Mouse (Mus musculus): ENCODE measurements at regions not wholly inside any gene's neighbourhood (a gene's known extent, or its start where the extent isn't known, plus 50 kb on each side); places are given as distances from the start of the nearest gene placed in this dataset.
A peak's percentile ranks its signal among the peaks of the same experiment; 100 is the strongest.

GRCm38 (mm10) chr4:105983018-105983417 is 193.3 kb downstream of the Gm12728 start:
- H3K4me2 ChIP-seq (replicated peaks), result no peak overlapping the region
- H3K9me3 ChIP-seq (replicated peaks), result no peaks in the 10 kb centered on the region
- no peaks in the 10 kb centered on the region for H3K4me1 ChIP-seq
- no peaks in the 10 kb centered on the region for H3K27me3 ChIP-seq
- H3K27ac ChIP-seq, result no peak overlapping the region
- WGBS, result 61% methylated on average over 1 of the region's 1 CpGs
- H3K9ac ChIP-seq, result no peak overlapping the region
- no peak for ATAC-seq (ENCODE audit: low FRiP score)
- H3K36me3 ChIP-seq, result no peaks in the 10 kb centered on the region
- no peak overlapping the region for H3K4me3 ChIP-seq

GRCm38 (mm10) chr4:105987963-105988602 is 198.4 kb downstream of the Gm12728 start:
- no peaks in the 10 kb centered on the region for H3K4me1 ChIP-seq
- ATAC-seq (ENCODE audit: low FRiP score), result no peak
- H3K9me3 ChIP-seq (replicated peaks), result no peaks in the 10 kb centered on the region
- H3K27me3 ChIP-seq, result no peaks in the 10 kb centered on the region
- no peak overlapping the region for H3K27ac ChIP-seq
- WGBS, result 68% methylated on average over 5 of the region's 5 CpGs
- no peak overlapping the region for H3K4me3 ChIP-seq
- H3K9ac ChIP-seq, result no peak overlapping the region
- H3K36me3 ChIP-seq, result no peaks in the 10 kb centered on the region
- H3K4me2 ChIP-seq (replicated peaks), result no peak overlapping the region

DNA sequence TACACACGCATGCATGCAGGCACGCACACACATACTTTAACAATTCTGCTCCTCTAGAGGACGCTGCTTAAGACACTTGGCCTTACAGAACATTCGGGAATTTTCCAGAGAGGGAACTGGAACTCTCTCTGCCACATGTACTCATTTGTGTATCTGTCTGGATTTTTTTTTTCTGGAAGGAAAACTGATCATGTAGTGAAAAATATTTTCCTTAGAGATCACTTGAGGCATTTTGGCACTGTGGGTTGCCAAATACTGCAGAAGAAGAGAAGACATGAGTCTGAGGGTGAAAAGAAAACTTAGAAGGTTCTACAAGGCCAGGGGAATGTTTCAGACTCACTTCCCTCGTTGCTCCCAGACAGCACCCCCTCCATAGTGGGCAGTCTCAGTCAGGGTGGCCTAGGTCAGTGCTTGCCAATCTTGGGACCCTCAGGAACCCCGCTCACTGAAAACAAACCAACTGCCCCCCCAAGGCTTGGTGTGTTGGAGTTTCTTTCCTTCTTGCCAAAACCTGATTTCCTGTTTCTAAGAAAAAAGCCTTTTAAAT is 203.0 kb downstream of the Gm12728 start:
- Histone ChIP-seq H3K4me3 (no peak overlapping the region), H3K27me3 (no peaks in the 10 kb centered on the region), H3K4me1 (0 out of 2 replicates have a peak, but pooled peaks cover 2% of the 10 kb centered on the region), H3K36me3 (no peaks in the 10 kb centered on the region), H3K4me2 (replicated peaks) (no peak overlapping the region), H3K9me3 (replicated peaks) (no peaks in the 10 kb centered on the region), H3K27ac (no peak overlapping the region), H3K9ac (no peak overlapping the region)
- ATAC-seq (ENCODE audit: low FRiP score), result no peak
- whole genome bisulfite sequencing, result 78% methylated on average over 6 of the region's 6 CpGs

DNA sequence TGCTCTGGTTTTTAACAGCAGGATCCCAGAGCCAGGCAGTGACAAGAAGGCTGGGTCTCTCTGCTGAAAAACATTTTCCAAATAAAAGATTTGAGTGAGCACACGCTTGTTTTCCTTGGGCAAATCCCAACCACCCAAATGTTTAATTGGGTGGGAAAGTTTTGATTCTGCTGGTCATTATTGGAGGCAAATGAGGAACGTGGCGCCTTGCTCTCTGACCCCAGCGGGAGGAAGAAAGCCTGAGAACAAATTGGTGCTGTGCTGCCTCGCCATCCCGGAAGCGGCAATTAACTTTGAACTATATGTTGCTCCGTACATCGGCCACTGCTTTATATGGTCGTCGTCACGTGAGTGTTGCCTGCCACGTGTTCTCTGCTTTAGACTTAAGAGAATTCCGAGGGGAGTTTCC is 204.7 kb downstream of the Gm12728 start:
- H3K9ac ChIP-seq, result no peak overlapping the region
- H3K4me2 ChIP-seq (replicated peaks), result no peak overlapping the region
- H3K4me1 ChIP-seq, result 0 out of 2 replicates have a peak, but pooled peaks cover 2% of the 10 kb centered on the region
- H3K27ac ChIP-seq, result no peak overlapping the region
- no peaks in the 10 kb centered on the region for H3K36me3 ChIP-seq
- no peak for ATAC-seq (ENCODE audit: low FRiP score)
- no peaks in the 10 kb centered on the region for H3K27me3 ChIP-seq
- WGBS, result 75% methylated on average over 14 of the region's 14 CpGs
- H3K4me3 ChIP-seq, result no peak overlapping the region
- H3K9me3 ChIP-seq (replicated peaks), result no peaks in the 10 kb centered on the region

DNA sequence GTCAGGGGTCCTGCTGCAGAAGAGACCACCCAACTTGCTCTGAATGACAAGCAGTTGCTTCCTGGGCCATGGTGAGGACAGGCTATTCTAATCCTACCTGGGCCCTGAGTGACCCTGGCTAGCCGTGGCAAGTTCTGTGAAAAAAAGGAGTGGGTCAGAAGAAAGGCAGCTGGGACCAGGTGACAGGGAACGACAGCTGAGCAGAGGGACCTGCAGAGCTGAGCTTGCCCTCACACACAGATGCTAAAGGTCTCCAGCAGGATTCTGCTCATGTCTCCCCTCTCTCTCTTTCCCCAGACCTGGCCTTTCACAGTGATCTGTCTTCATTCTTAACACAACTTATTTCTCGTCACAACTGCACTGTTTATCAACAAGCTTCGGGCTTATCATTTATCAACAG is 206.4 kb downstream of the Gm12728 start:
- H3K4me3 ChIP-seq, result no peak overlapping the region
- H3K4me1 ChIP-seq, result 0 out of 2 replicates have a peak, but pooled peaks cover 2% of the 10 kb centered on the region
- H3K36me3 ChIP-seq, result no peaks in the 10 kb centered on the region
- 81% methylated on average over 4 of the region's 4 CpGs for WGBS
- no peak overlapping the region for H3K4me2 ChIP-seq (replicated peaks)
- no peak for ATAC-seq (ENCODE audit: low FRiP score)
- H3K27me3 ChIP-seq, result no peaks in the 10 kb centered on the region
- H3K27ac ChIP-seq, result no peak overlapping the region
- no peak overlapping the region for H3K9ac ChIP-seq
- H3K9me3 ChIP-seq (replicated peaks), result no peaks in the 10 kb centered on the region

- no peak overlapping the region for H3K27ac ChIP-seq
- H3K4me2 ChIP-seq (replicated peaks), result no peak overlapping the region
- H3K4me3 ChIP-seq, result no peak overlapping the region
- no peaks in the 10 kb centered on the region for H3K27me3 ChIP-seq
- H3K4me1 ChIP-seq, result 0 out of 2 replicates have a peak, but pooled peaks cover 2% of the 10 kb centered on the region
- no peak overlapping the region for H3K9ac ChIP-seq
- 67% methylated on average over 3 of the region's 3 CpGs for WGBS
- ATAC-seq (ENCODE audit: low FRiP score), result no peak
- no peaks in the 10 kb centered on the region for H3K36me3 ChIP-seq
- H3K9me3 ChIP-seq (replicated peaks), result no peaks in the 10 kb centered on the region
These were observed 207.4 kb downstream of the Gm12728 start for GRCm38 (mm10) chr4:105996893-105997630.

DNA sequence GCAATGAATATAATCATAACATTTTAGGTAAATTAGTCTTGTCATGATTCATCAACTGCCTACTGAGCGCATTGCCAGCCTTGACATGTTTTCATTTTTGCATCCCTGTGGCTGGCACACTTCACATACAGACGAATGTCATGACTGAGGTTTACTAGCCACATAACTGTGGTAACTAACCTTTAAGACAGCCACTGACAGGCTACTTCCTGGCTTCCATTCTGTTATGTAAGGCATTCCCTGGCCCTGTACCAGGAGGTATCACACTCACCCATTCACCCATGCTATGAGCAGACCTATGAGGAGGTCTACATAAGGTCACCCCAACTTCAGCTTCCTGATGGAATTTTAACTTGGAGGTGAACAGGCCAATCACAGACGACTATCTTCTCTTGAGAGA is 212.8 kb downstream of the Gm12728 start:
- no peak overlapping the region for H3K4me2 ChIP-seq (replicated peaks)
- no peaks in the 10 kb centered on the region for H3K36me3 ChIP-seq
- no peak overlapping the region for H3K27ac ChIP-seq
- WGBS, result 86% methylated on average over 3 of the region's 3 CpGs
- H3K4me3 ChIP-seq, result no peak overlapping the region
- no peak for ATAC-seq (ENCODE audit: low FRiP score)
- no peak overlapping the region for H3K9ac ChIP-seq
- no peaks in the 10 kb centered on the region for H3K27me3 ChIP-seq
- H3K4me1 ChIP-seq, result no peaks in the 10 kb centered on the region
- H3K9me3 ChIP-seq (replicated peaks), result 0 out of 2 replicates have a peak, but pooled peaks cover 4% of the 10 kb centered on the region

- Histone ChIP-seq H3K4me3 (no peak overlapping the region), H3K27ac (no peak overlapping the region), H3K4me2 (replicated peaks) (no peak overlapping the region), H3K9ac (no peak overlapping the region), H3K36me3 (no peaks in the 10 kb centered on the region), H3K4me1 (no peaks in the 10 kb centered on the region), H3K27me3 (no peaks in the 10 kb centered on the region), H3K9me3 (replicated peaks) (0 out of 2 replicates have a peak, but pooled peaks cover 4% of the 10 kb centered on the region)
- 84% methylated on average over 5 of the region's 5 CpGs for WGBS
- no peak for ATAC-seq (ENCODE audit: low FRiP score)
These were observed 216.3 kb downstream of the Gm12728 start for GRCm38 (mm10) chr4:106005936-106006335.

DNA sequence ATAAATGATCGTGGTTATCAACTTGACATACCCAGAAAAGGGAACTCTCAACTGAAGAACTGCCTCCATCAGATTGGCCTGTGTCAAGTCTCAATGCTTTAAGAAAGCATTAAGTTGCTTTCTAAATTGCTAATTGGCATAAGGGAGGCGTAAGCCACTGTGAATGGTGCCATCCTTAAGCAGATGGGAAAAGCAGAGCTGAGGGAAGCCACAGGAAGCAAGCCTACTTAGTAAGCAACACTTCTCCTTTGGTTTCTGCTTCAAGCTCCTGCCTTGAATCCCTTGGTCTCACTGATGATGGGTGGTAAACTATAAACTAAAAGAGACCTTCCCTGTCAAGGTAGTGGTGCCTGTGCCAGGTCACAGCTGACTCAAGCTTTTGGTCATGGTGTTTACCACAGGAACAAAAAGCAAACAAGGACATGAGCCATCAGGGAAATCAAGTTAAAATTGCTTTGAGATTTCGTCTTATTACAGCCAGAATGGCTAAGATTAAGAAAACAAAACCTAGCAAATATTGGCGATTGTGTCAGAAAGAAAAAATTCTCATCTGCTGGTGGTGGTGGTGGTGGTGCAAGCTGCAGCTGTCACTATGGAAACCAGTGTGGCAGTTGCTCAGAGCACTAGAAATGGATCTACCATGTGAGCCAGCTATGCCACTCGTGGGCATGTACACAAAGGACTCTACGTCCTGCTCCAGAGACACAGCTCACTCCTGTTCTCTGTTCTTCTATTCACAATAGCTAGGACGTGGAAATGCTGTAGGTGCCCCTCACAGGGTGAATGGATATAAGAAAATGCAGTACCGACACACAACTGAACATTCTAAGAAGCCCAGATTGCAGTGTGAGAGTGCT is 217.9 kb downstream of the Gm12728 start:
- H3K27ac ChIP-seq, result no peak overlapping the region
- H3K9me3 ChIP-seq (replicated peaks), result 0 out of 2 replicates have a peak, but pooled peaks cover 4% of the 10 kb centered on the region
- no peak for ATAC-seq (ENCODE audit: low FRiP score)
- H3K4me1 ChIP-seq, result no peaks in the 10 kb centered on the region
- no peaks in the 10 kb centered on the region for H3K36me3 ChIP-seq
- H3K27me3 ChIP-seq, result no peaks in the 10 kb centered on the region
- no peak overlapping the region for H3K4me2 ChIP-seq (replicated peaks)
- H3K9ac ChIP-seq, result no peak overlapping the region
- no peak overlapping the region for H3K4me3 ChIP-seq
- 75% methylated on average over 8 of the region's 8 CpGs for WGBS

- WGBS, result 85% methylated on average over 6 of the region's 6 CpGs
- Histone ChIP-seq H3K4me2 (replicated peaks) (no peak overlapping the region), H3K4me3 (no peak overlapping the region), H3K9me3 (replicated peaks) (no peaks in the 10 kb centered on the region), H3K4me1 (peaks cover 6% of the 10 kb centered on the region), H3K9ac (no peak overlapping the region), H3K27me3 (no peaks in the 10 kb centered on the region), H3K36me3 (no peaks in the 10 kb centered on the region), H3K27ac (no peak overlapping the region)
- no peak for ATAC-seq (ENCODE audit: low FRiP score)
These were observed 227.5 kb downstream of the Gm12728 start for GRCm38 (mm10) chr4:106017065-106017646.

- no peaks in the 10 kb centered on the region for H3K36me3 ChIP-seq
- H3K4me3 ChIP-seq, result no peak overlapping the region
- no peaks in the 10 kb centered on the region for H3K9me3 ChIP-seq (replicated peaks)
- 77% methylated on average over 4 of the region's 4 CpGs for WGBS
- H3K27me3 ChIP-seq, result no peaks in the 10 kb centered on the region
- no peak for ATAC-seq (ENCODE audit: low FRiP score)
- no peak overlapping the region for H3K27ac ChIP-seq
- no peak overlapping the region for H3K4me2 ChIP-seq (replicated peaks)
- H3K9ac ChIP-seq, result no peak overlapping the region
- H3K4me1 ChIP-seq, result peaks cover 6% of the 10 kb centered on the region
These were observed 229.3 kb downstream of the Gm12728 start for GRCm38 (mm10) chr4:106018936-106019335.

- peaks cover 6% of the 10 kb centered on the region for H3K4me1 ChIP-seq
- H3K9me3 ChIP-seq (replicated peaks), result no peaks in the 10 kb centered on the region
- H3K4me2 ChIP-seq (replicated peaks), result no peak overlapping the region
- 67% methylated on average over 4 of the region's 4 CpGs for WGBS
- H3K36me3 ChIP-seq, result no peaks in the 10 kb centered on the region
- no peaks in the 10 kb centered on the region for H3K27me3 ChIP-seq
- no peak overlapping the region for H3K9ac ChIP-seq
- H3K4me3 ChIP-seq, result no peak overlapping the region
- ATAC-seq (ENCODE audit: low FRiP score), result 0 out of 2 replicates have a peak, but pooled peaks have one; percentile 19
- H3K27ac ChIP-seq, result no peak overlapping the region
These were observed 230.7 kb downstream of the Gm12728 start for GRCm38 (mm10) chr4:106020338-106020737.
